Mouse (Mus musculus) C2C12 (cell line): ENCODE measurements around the gene Hjurp.

Experiments used
- CEBPB ChIP-seq: IDR thresholded peaks from one replicate; pipeline ENCODE4 v1.6.1; 2011; ENCODE audit warnings: low read depth, mild to moderate bottlenecking, control low read depth, moderate library complexity
- CTCF ChIP-seq: IDR thresholded peaks from one replicate; pipeline ENCODE4 v1.5.1; 2011; ENCODE audit not compliant: control insufficient read depth, insufficient read depth, insufficient read length
- MAX ChIP-seq: IDR thresholded peaks from one replicate; pipeline ENCODE4 v1.6.1; 2011; ENCODE audit warnings: mild to moderate bottlenecking, control low read depth
- MYOG ChIP-seq: IDR thresholded peaks from one replicate; pipeline ENCODE4 v1.6.1; 2011; ENCODE audit not compliant: control insufficient read depth, insufficient read length; ENCODE audit errors: extremely low read depth
- USF1 ChIP-seq: IDR thresholded peaks from one replicate; pipeline ENCODE4 v1.6.1; 2011; ENCODE audit warnings: low read depth, mild to moderate bottlenecking, control low read depth, moderate library complexity

GRCm38 (mm10) chr1:88289152-88289551 is 11.7 kb upstream of the Hjurp start:
- TF ChIP-seq CTCF (no peak), MAX (no peak), USF1 (no peak), CEBPB (no peak), MYOG (no peak)
